Mouse (Mus musculus) adipose tissue, adult 10 weeks (tissue): ENCODE results near the gene Klk1b1. TPM values are rescaled to one million over a fixed set of nuclear protein-coding genes. Genes with fewer than 3 reads are reported as not detected.

ENCODE experiments used
- polyA plus RNA-seq: library from polyadenylated mRNA; stranded (reverse); fragments of 350-450 nt; fragmentation: Illumina TruSeq; extraction: RNeasy Lipid Tissue Mini Kit (QIAGEN cat#74804); gene quantifications from one replicate; pipeline ENCODE4 v1.2.3, GENCODE M21; 2014; ENCODE audit warnings: low read depth, low replicate concordance

Klk1b1 gene
- not detected for polyA plus RNA-seq

DNA sequence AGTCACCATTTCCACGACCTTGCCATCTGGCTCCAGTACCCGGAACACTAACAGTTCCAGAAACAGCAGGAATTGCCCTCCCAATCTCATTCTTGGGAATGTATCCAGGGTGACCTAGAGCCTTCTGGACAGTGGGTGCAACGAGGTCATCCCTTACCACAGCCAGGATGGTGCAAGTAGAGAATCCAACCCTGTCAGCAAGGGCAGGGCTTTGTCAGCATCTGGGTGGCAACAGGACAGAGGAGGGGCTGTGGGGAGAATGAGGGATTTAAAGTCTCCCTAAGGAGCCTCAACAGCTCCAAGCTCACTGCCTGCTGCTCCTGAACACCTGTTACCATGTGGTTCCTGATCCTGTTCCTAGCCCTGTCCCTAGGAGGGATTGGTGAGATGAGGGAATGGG lies at the start of gene Klk1b1:
Gene Klk1b1, plus strand, starts transcription at position 301 of the 400 bp plus-strand sequence.

GRCm38 (mm10) chr7:43933440-43933839 lies 33.1 kb upstream of the Klk1b1 start, which contains the start of gene Klk15:
Klk15 (plus strand) TSS chr7:43933740.

GRCm38 (mm10) chr7:43950364-43950763 lies 16.2 kb upstream of the Klk1b1 start, which contains the start of gene Klk1b8:
Klk1b8 (plus strand) TSS chr7:43950664.

GRCm38 (mm10) chr7:43975761-43976160 lies 9.2 kb downstream of the Klk1b1 start, which contains the start of gene Klk1b9:
Klk1b9 (plus strand) TSS chr7:43976061.

DNA sequence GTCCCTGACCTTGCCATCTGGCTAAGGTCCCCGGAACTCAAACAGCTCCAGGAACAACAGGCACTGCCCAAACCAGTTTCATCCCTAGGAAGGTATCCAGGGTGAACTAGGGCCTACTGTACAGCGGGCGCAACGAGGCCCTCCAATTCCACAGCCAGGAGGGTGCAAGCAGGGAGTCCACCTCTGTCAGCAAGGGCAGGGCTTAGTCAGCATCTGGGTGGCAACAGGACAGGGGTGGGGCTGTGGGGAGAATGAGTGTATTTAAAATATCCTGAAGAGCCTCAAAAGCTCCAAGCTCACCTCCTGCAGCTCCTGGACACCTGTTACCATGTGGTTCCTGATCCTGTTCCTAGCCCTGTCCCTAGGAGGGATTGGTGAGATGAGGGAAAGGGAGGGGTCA lies 29.0 kb downstream of the Klk1b1 start, which contains the start of gene Klk1b11:
Gene Klk1b11, plus strand, starts transcription at position 301 of the 400 bp plus-strand sequence.

DNA sequence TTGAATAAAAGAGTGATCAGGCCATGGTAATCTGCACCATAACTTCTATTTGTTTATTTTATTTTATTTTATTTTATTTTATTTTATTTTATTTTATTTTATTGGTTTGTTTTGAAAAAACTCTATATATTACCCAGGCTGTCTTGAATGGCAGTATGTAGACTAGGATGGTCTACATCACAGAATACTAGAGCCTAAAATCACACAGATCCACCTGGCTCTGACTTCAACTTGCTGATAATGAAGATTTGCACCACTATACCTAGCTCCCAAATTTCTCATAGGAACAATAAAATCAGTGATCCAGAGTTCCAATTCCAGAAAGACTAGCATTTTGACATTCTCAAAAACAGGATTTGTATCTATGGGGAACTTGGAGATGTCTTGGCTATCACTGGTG lies 45.3 kb downstream of the Klk1b1 start, which contains the start of gene Klk1b26:
Gene Klk1b26, plus strand, starts transcription at position 301 of the 400 bp plus-strand sequence.

Other genes starting within 250 kb of the Klk1b1 start
- gene Klk12, start 197.9 kb upstream of the Klk1b1 start, polyA plus RNA-seq, result not detected
- not detected for gene Klk11, start 192.1 kb upstream of the Klk1b1 start, polyA plus RNA-seq
- gene Klk10, start 185.7 kb upstream of the Klk1b1 start, polyA plus RNA-seq, result 0.37 TPM
- not detected for gene Klk9, start 174.9 kb upstream of the Klk1b1 start, polyA plus RNA-seq
- 1.0 TPM for gene Klk8, start 169.2 kb upstream of the Klk1b1 start, polyA plus RNA-seq
- gene Klk7, start 155.5 kb upstream of the Klk1b1 start, polyA plus RNA-seq, result not detected
- gene Klk6, start 142.3 kb upstream of the Klk1b1 start, polyA plus RNA-seq, result not detected
- not detected for gene Klk5, start 124.8 kb upstream of the Klk1b1 start, polyA plus RNA-seq
- not detected for gene Klk4, start 85.6 kb upstream of the Klk1b1 start, polyA plus RNA-seq
- gene Klk15, start 33.0 kb upstream of the Klk1b1 start, polyA plus RNA-seq, result not detected
- gene Klk1b8, start 16.1 kb upstream of the Klk1b1 start, polyA plus RNA-seq, result 2.2 TPM
- gene Klk1b9, start 9.3 kb downstream of the Klk1b1 start, polyA plus RNA-seq, result 0.52 TPM
- gene Klk1b11, start 29.1 kb downstream of the Klk1b1 start, polyA plus RNA-seq, result not detected
- 0.52 TPM for gene Klk1b26, start 45.4 kb downstream of the Klk1b1 start, polyA plus RNA-seq
- gene Klk1b27, start 85.5 kb downstream of the Klk1b1 start, polyA plus RNA-seq, result 0.38 TPM
- gene Klk1b21, start 135.6 kb downstream of the Klk1b1 start, polyA plus RNA-seq, result 0.38 TPM
- gene Klk1b22, start 145.9 kb downstream of the Klk1b1 start, polyA plus RNA-seq, result not detected
- gene Klk1b16, start 170.0 kb downstream of the Klk1b1 start, polyA plus RNA-seq, result not detected
- not detected for gene Klk1b24, start 221.5 kb downstream of the Klk1b1 start, polyA plus RNA-seq
- 0.38 TPM for gene Klk1b3, start 231.4 kb downstream of the Klk1b1 start, polyA plus RNA-seq
- not detected for gene Klk1b4, start 240.7 kb downstream of the Klk1b1 start, polyA plus RNA-seq
- gene Klk1b5, start 249.2 kb downstream of the Klk1b1 start, polyA plus RNA-seq, result 2.5 TPM